Mouse (Mus musculus): ENCODE measurements around the gene Rnaseh1. TPM values are rescaled to one million over a fixed set of nuclear protein-coding genes. Genes with fewer than 3 reads are reported as not detected.

Rnaseh1 gene
- total and polyA plus RNA-seq, 3 experiments, result 17.6 to 24.5 (median 17.8) TPM

- DNase-seq (ENCODE audit: low spot score) (no peak), ATAC-seq (ENCODE audit: extremely low read depth, insufficient number of reproducible peaks, low FRiP score, poor library complexity, severe bottlenecking) (no peak)
- TF ChIP-seq GATA2 (IDR thresholded peaks at IDR 0.05; ENCODE audit: borderline replicate concordance, low read depth, low read length), result no peak
- TF ChIP-seq POLR2AphosphoS5 (IDR thresholded peaks at IDR 0.05; ENCODE audit: insufficient replicate concordance, low read depth, low read length), result no peak
- TF ChIP-seq CTCF (IDR thresholded peaks at IDR 0.05; ENCODE audit: low read depth, low read length), result no peak
- TF ChIP-seq GATA1 (IDR thresholded peaks at IDR 0.05; ENCODE audit: borderline replicate concordance, low read length), result no peak
- no peak for TF ChIP-seq TAL1 (conservative IDR thresholded peaks at IDR 0.05; ENCODE audit: low read depth, low read length)
- no peak overlapping the region for H3K4me3 ChIP-seq (ENCODE audit: low read depth, low read length)
- H3K4me1 ChIP-seq (ENCODE audit: insufficient read depth, low read depth, low read length), result peaks cover 2% of the 10 kb centered on the region; the same call in 1 of the 2 replicates
- H3K27me3 ChIP-seq (ENCODE audit: insufficient read depth, low read length), result peaks cover 12% of the 10 kb centered on the region
- H3K36me3 ChIP-seq (replicated peaks), result no peaks in the 10 kb centered on the region
- H3K9me3 ChIP-seq (replicated peaks), result no peaks in the 10 kb centered on the region
Observed at GRCm38 (mm10) chr12:28614401-28614800, 35.0 kb upstream of the Rnaseh1 start.

DNA sequence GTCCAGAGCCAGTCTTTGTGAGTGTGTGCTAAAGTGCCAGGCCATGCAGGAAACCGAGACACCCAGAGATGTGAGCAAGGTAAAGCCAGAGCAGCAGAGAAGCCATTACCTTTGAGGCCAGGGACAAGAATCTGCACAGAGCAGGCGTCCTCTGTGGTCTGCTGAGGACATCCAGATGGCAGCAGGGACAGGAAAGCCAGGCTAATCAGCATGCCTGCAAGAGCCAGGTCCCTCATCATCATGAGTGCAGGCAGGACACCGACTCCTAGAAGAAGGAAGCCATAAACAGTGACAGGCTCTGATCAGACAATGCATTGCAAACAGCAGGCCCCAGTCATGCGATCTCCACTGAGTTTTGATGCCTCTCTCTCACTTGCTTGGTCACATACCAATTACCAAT is 32.1 kb upstream of the Rnaseh1 start:
- ATAC-seq (ENCODE audit: extremely low read depth, insufficient number of reproducible peaks, low FRiP score, poor library complexity, severe bottlenecking), result no peak; the same call in 1 of the 2 replicates
- TF ChIP-seq GATA1 (IDR thresholded peaks at IDR 0.05; ENCODE audit: borderline replicate concordance, low read length) (no peak), GATA2 (IDR thresholded peaks at IDR 0.05; ENCODE audit: borderline replicate concordance, low read depth, low read length) (no peak), CTCF (IDR thresholded peaks at IDR 0.05; ENCODE audit: low read depth, low read length) (no peak), TAL1 (conservative IDR thresholded peaks at IDR 0.05; ENCODE audit: low read depth, low read length) (no peak), POLR2AphosphoS5 (IDR thresholded peaks at IDR 0.05; ENCODE audit: insufficient replicate concordance, low read depth, low read length) (no peak)
- peaks cover 32% of the 10 kb centered on the region for H3K27me3 ChIP-seq (ENCODE audit: insufficient read depth, low read length)
- H3K9me3 ChIP-seq (replicated peaks), result no peaks in the 10 kb centered on the region
- H3K36me3 ChIP-seq (replicated peaks), result no peaks in the 10 kb centered on the region
- no peak for DNase-seq (ENCODE audit: low spot score)
- peaks cover 9% of the 10 kb centered on the region for H3K4me1 ChIP-seq (ENCODE audit: insufficient read depth, low read depth, low read length)
- no peak overlapping the region for H3K4me3 ChIP-seq (ENCODE audit: low read depth, low read length)

DNA sequence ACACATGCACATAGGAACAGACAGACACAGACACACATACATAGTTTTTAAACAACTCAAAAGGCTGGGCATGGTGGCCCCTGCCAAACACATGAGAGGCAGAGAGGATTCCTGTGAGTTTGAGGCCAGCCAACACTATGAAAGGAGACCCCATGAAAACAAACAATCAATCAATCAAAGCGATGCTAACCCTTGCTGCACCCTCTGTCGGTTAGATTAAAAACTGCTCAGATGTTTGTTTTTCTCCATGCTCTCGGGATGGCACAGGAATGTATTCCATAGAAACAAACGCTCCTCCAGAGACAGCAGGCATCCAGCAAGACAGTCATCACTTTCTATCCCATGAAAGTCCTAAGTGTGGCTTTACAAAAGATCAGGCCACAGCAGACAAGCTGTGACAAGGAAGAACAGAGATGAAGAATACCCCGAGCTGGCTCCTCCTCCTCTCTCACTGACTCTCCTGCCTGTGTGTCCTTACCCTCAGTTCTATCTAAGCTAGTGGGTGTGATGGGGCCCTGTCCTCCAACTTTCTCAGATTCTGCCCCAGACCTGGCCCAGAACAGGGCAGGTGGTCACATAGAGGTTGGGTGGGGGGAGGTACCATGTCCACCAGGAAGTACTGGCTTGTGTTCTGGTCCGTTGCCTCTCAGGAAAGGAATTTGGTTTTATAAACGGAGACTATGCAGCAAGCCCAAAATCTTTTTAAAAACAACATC is 27.8 kb upstream of the Rnaseh1 start:
- Histone ChIP-seq H3K27me3 (ENCODE audit: insufficient read depth, low read length) (peaks cover 38% of the 10 kb centered on the region), H3K4me3 (ENCODE audit: low read depth, low read length) (no peak overlapping the region), H3K36me3 (replicated peaks) (no peaks in the 10 kb centered on the region), H3K4me1 (ENCODE audit: insufficient read depth, low read depth, low read length) (peaks cover 14% of the 10 kb centered on the region), H3K9me3 (replicated peaks) (no peaks in the 10 kb centered on the region)
- no peak for DNase-seq (ENCODE audit: low spot score)
- ATAC-seq (ENCODE audit: extremely low read depth, insufficient number of reproducible peaks, low FRiP score, poor library complexity, severe bottlenecking), result no peak
- no peak for TF ChIP-seq CTCF (IDR thresholded peaks at IDR 0.05; ENCODE audit: low read depth, low read length)

DNA sequence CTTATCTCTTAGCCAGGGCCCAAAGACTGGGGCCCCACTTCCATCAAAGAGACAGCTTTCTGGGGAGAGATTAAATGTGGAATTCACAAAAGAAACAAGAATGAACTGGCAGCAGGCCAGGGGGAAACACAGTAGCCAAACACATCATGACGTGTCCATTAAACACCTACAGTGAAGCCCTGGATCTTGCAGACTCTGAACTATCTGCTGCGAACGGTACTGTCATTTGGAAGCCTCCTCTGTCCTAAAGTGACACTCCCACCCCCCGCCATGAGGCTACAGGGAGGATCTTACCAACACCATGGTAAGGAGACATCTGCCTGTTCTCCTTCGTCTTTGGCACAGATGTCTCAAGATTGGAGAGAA is 27.3 kb upstream of the Rnaseh1 start:
- Histone ChIP-seq H3K9me3 (replicated peaks) (no peaks in the 10 kb centered on the region), H3K4me3 (ENCODE audit: low read depth, low read length) (no peak overlapping the region), H3K36me3 (replicated peaks) (no peaks in the 10 kb centered on the region), H3K27me3 (ENCODE audit: insufficient read depth, low read length) (peaks cover 37% of the 10 kb centered on the region), H3K4me1 (ENCODE audit: insufficient read depth, low read depth, low read length) (peaks cover 14% of the 10 kb centered on the region)
- ATAC-seq (ENCODE audit: extremely low read depth, insufficient number of reproducible peaks, low FRiP score, poor library complexity, severe bottlenecking), result no peak
- no peak for TF ChIP-seq GATA2 (IDR thresholded peaks at IDR 0.05; ENCODE audit: borderline replicate concordance, low read depth, low read length)
- TF ChIP-seq GATA1 (IDR thresholded peaks at IDR 0.05; ENCODE audit: borderline replicate concordance, low read length), result no peak
- TF ChIP-seq POLR2AphosphoS5 (IDR thresholded peaks at IDR 0.05; ENCODE audit: insufficient replicate concordance, low read depth, low read length), result no peak
- TF ChIP-seq CTCF (IDR thresholded peaks at IDR 0.05; ENCODE audit: low read depth, low read length), result no peak
- TF ChIP-seq TAL1 (conservative IDR thresholded peaks at IDR 0.05; ENCODE audit: low read depth, low read length), result no peak
- DNase-seq (ENCODE audit: low spot score), result no peak

DNA sequence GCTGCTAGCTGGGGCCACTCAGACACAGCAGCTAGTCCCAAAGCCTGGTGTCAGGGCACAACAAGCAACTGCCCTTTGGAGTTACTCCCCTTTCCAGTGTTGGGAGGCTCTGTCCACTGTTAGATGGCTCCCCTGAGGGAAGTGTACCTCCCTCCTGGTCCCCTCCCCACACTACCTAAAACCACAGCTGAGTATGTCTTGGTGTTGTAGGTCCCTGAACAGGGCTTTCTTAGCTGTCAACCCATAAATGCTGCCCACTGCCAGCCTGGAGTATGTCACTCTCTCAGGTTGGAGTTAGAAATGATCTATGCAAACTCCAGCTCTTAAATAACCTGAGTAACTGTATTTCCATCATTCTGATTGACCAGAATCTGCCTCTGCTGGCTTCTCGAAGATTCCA is 26.8 kb upstream of the Rnaseh1 start:
- Histone ChIP-seq H3K9me3 (replicated peaks) (no peaks in the 10 kb centered on the region), H3K4me1 (ENCODE audit: insufficient read depth, low read depth, low read length) (peaks cover 14% of the 10 kb centered on the region), H3K36me3 (replicated peaks) (no peaks in the 10 kb centered on the region), H3K27me3 (ENCODE audit: insufficient read depth, low read length) (peaks cover 34% of the 10 kb centered on the region), H3K4me3 (ENCODE audit: low read depth, low read length) (no peak overlapping the region)
- DNase-seq (ENCODE audit: low spot score) (no peak), ATAC-seq (ENCODE audit: extremely low read depth, insufficient number of reproducible peaks, low FRiP score, poor library complexity, severe bottlenecking) (no peak)
- TF ChIP-seq GATA2 (IDR thresholded peaks at IDR 0.05; ENCODE audit: borderline replicate concordance, low read depth, low read length), result no peak
- TF ChIP-seq TAL1 (conservative IDR thresholded peaks at IDR 0.05; ENCODE audit: low read depth, low read length), result no peak

- Histone ChIP-seq H3K4me1 (ENCODE audit: insufficient read depth, low read depth, low read length) (peaks cover 17% of the 10 kb centered on the region), H3K27me3 (ENCODE audit: insufficient read depth, low read length) (peaks cover 34% of the 10 kb centered on the region), H3K36me3 (replicated peaks) (peaks cover 3% of the 10 kb centered on the region), H3K4me3 (ENCODE audit: low read depth, low read length) (no peak within 1 kb of the TSS), H3K9me3 (replicated peaks) (no peaks in the 10 kb centered on the region)
- TF ChIP-seq GATA1 (IDR thresholded peaks at IDR 0.05; ENCODE audit: borderline replicate concordance, low read length) (no peak), CTCF (IDR thresholded peaks at IDR 0.05; ENCODE audit: low read depth, low read length) (no peak), POLR2AphosphoS5 (IDR thresholded peaks at IDR 0.05; ENCODE audit: insufficient replicate concordance, low read depth, low read length) (no peak), GATA2 (IDR thresholded peaks at IDR 0.05; ENCODE audit: borderline replicate concordance, low read depth, low read length) (no peak), TAL1 (conservative IDR thresholded peaks at IDR 0.05; ENCODE audit: low read depth, low read length) (no peak)
- no peak for DNase-seq (ENCODE audit: low spot score)
- ATAC-seq (ENCODE audit: extremely low read depth, insufficient number of reproducible peaks, low FRiP score, poor library complexity, severe bottlenecking), result no peak
Observed at GRCm38 (mm10) chr12:28623195-28623594, 26.2 kb upstream of the Rnaseh1 start, which contains the start of gene Colec11. Gene Colec11 (minus strand): TSS chr12:28623377.

Measured in G1E (cell line).